Mouse (Mus musculus) monocyte, adult 5-6 weeks (primary cell): ENCODE measurements around the gene Klf15. TPM values are rescaled to one million over a fixed set of nuclear protein-coding genes. Genes with fewer than 3 reads are reported as not detected.

Source experiments
- ATAC-seq: fragments of 153-309, 156-312 bp; replicated peaks from 2 replicates; pipeline ENCODE4 v1.8.0; 2017; ENCODE audit warnings: mild to moderate bottlenecking; ENCODE audit not compliant: low TSS enrichment, insufficient number of reproducible peaks, severe bottlenecking, poor library complexity, low FRiP score
- total RNA-seq: library from RNA; stranded (forward); fragments of 200-1000, 200-491, 200-594 nt; gene quantifications from 3 replicates; pipeline ENCODE4 v1.2.3, GENCODE M21; 2017

Klf15 gene
- total RNA-seq, 1 experiment from 2014 or later, result not detected

DNA sequence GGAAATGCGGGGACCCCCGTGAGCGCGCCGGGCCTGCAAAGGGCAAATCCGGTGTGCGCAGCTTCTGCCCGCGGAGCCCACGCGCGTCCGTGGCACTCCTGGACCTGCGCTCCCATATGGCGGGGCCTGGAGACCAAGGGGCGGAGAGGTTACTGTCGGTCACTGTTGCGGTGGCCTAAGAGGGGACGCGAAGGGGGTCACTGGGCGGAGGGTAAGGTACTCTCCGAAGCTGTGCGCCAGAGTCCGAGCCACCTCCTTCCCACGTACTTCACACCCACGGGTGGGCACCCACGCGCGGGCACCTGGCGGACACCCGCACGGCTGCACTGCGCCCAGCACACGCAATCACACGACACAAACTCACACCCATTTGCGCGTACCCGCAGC, 458 bp downstream of the Klf15 start:
- no peak for ATAC-seq

DNA sequence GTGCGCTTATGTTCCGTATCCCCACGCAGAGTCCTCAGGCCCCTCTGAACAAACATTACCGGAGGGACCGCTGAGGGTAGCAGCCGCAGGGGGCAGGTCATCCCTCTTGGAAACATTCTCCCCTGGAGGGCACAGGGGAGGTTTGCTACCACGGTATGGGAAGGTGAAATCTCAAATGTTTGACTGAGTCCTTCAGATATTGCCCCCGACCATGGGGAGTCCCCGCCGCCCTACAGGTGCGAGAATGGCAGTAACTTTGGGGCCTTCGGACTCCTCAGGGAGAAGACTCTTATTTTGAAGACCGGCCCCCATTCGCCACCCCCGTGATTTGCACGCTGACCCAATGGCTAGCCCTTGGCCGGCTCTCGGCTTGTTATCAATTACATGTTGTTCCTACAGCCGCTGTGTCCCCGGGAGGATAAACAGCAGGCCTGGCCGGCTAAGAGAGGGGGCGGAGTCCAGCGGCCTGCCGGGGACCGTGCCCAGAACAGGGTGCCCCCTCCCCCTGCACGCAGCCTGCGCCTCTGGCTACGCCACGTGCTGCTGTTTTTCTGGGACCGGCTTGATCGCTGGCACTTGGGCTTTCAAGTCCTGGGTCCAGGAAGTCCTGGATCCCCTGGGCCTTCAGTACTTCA, 969 bp downstream of the Klf15 start:
- no peak for ATAC-seq

DNA sequence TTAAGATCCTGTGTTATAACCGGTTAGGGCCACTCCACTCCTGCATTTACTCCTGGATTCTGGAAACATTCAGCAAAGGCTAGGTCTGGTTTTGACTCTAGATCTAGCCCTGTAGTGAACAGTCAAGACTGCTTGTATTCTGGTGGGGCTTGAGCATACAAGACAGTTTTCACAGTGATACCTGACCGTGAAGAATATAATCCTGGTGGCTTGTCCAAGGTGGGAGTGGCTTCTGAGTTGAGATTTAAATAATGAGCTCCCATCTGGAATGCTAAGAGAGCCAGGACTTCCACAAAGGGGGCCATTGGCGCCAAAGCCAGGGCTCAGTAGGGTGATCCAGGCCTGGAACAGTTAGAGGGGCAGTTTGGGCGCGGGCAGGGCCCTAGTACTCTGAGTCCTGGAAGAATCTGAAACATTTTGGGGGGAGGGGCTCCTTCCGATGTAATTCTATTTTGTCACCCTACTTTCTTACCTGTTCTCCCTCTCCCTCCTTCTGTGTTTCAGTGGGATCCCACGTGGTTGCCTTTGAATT, 1.6 kb downstream of the Klf15 start:
- ATAC-seq, result no peak

DNA sequence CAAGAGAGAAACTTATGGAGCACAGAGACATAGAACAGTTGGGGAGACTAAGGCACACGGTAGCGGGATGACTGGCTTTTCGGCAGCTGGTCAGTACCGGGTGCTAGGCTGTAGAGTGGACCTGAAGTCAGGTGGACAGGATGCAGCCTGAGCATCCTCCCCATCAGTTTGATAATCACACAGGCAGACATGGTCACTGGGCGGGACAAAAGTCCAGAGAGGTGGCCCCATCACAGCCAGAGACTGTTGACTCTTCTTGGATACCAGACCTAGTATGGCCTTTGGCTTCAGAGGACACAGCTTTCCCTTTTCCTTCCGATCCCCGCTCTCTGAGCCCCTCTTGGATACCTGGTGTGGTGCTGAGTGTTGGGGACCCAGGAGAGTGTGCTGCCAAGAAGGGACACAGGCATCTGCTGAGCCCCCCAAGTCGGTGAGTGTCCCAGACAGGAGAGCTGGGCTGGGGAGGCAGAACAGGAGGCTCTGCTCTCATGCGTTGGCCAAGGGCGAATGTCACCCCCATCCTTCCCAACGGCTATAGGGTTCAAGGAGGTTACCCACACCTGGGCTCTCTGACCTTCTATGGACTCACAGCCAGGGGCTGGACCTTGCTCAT, 2.8 kb downstream of the Klf15 start:
- no peak for ATAC-seq

DNA sequence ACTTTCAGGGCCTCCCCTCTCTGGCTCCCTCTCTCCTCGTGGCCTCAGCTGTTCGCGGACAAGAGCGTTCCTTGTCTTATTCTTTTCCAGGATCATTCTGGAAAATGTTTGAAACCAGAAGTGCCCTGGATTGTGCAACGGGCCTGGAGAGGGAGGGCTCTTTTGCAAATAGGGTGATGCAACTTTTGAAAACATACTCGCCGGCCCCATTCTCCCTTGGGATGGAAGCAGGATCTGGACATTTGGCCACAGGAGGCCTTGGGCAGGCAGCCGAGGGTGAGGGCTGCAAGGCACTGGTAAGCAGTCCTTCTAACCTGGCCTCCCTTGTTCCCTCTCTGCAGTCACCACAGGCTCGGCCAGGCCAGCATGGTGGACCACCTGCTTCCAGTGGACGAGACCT, 3.7 kb downstream of the Klf15 start:
- no peak for ATAC-seq

DNA sequence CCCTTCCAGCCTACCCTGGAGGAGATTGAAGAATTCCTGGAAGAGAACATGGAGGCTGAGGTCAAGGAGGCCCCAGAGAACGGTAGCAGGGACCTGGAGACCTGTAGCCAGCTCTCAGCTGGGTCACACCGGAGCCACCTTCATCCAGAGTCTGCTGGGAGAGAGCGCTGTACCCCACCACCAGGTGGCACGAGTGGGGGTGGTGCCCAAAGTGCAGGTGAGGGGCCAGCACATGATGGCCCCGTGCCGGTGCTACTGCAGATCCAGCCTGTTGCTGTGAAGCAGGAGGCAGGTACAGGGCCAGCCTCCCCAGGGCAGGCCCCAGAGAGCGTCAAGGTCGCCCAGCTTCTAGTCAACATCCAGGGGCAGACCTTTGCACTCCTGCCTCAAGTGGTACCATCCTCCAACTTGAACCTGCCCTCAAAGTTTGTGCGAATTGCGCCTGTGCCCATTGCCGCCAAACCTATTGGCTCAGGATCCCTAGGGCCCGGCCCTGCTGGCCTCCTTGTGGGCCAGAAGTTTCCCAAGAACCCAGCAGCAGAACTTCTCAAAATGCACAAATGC, 4.6 kb downstream of the Klf15 start:
- ATAC-seq, result no peak

DNA sequence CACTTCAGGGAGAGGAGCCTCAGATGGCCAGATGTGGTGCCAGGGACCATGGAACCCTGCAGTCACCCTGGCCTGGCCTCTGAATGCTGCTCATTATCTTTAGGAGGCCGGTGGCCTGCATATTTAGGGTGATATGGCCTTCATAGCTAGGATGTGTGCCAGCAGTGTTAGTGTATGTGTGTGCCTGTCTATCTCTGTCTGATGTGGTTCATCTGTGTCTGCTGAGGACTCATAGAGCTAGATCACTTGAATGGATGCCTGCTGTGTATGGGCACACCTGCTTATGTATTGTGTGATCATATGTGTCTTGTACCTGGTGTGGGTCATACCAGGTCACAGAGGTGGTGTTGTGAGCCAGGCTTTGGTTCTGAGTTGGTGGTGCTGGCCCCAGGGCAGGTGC, 5.8 kb downstream of the Klf15 start:
- ATAC-seq, result no peak

DNA sequence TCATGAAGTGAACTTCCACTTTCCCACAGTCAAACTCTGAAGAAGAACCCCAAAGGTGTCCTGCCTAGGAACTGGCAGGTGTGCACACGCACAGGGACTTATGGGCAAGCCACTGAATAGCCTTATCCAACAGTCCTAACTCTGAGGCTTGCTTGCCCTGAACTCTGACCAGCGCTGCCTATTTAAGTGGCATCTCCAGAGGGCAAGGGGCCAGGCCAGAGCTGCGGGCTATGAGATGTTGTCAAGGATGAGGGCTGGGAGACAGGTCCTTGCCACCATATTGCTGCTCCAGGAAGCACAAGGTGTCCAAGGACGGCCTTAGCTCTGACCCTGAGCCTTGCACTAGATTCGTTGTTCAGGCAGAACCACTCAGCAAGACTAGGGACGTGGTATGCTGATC, 6.7 kb downstream of the Klf15 start:
- ATAC-seq, result no peak

DNA sequence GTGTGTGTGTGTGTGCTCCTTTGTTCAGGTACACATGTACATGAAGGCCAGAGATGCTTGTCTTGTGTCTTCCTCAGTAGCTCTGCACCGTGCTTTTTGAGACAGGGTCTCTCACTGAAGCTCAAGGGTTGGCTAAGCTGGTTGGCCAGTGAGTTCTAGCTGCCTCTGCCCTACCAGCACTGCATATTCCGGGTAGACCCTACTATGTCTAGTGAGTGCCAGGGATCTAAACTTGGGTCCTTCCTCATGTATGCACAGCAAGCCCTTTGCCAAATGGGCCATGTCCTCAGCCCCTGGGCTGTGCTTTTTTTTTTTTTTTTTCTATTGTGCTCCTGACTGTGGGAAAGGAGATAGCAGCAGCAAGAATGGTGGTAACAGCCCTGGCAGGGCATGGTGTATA, 7.9 kb downstream of the Klf15 start:
- no peak for ATAC-seq

DNA sequence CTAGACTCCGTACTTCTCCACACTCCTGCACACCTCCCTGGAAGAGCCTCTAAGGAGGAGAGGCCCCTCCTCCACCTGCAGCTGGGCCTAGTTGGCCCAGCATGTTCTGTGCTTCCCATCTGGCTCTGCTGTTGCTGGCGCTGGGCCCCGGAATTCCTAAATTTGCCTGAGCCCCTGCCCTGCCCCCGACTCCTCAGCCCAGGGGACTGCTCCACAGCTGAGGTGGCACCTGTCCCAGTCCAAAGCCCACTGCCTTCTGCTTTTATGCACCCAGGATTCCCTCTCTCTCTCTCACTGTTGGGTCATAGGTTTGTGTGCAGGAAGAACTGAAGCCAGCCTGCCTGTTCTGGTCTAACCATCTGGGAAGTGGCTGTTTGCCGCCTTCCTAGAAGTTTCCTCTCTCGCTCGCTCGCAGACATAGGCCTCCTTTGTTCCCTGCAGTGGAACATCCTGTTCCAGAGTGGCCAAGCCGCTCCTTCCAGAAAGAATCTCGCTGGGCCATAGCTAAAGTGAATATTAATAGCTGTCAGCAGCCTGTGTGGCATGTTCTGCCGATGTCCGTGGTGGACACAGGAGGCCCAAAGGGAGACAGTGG, 8.7 kb downstream of the Klf15 start:
- ATAC-seq, result no peak

DNA sequence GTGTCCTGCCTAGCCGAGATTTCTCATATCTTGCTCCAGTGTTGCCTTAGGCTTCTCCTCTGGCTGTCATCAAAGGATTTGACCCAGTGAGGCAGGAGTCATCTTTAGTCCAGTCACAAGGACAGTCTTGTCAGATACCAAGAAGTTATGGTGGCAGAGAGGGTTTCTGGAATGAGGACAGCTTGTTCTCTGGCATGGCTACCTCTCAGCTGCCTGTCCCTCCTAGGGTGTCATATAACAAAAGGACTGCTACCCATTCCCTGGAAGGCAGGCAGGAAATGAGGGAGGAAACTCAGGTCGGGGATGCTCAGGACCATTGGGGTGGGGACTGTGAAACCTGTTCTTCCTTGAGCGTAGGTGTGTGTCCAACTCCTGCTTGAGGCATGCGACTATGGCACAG, 9.7 kb downstream of the Klf15 start:
- ATAC-seq, result no peak

DNA sequence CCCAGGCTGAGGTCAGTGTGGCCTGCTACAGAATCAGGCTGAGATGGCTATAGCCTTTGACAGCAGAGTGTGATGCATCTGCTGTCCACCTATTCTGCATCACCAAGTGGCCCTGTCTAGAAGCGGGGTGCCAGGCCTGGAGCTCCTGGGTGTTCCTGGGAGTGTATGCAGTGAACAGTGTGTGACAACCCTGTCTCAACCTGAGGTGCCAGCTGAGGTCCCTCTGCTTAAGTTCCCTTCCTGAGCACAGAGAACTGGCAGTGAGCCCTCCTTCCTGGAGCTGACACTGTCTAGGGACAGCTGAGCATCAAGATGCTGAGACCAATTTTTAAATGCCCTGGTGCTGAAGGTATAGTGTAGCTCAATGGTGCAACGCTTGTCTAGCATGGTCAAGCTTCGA, 10.3 kb downstream of the Klf15 start:
- ATAC-seq, result no peak

DNA sequence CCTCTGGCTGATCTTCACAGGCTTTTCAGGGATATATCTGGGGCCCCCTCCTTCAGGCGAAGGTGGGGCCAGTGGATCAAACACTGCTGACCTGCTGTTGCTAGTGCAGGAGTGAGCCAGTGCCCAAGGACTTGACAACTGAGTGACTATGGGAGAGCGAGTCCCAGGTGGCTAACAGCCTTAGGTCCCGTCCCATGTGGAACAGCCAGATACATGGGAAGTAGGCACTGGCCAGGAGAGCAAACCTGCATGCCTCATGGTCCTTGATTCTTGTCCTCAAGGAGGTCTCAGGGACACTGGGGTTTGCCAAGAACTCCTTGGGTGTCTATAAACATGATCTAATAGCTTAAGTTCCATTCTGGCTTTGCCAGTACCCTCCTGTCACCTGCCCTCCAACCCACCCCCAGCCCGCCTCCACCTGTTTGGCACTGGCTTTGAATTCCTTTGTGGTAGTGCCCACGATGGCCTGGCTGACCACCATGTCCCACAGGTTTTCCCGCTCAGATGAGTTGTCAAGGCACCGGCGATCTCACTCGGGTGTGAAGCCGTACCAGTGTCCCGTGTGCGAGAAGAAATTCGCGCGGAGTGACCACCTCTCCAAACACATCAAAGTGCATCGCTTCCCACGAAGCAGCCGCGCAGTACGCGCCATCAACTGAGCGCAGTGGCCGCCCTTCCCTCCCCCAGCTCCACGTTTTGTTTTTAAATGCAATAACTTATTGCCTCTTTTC, 11.4 kb downstream of the Klf15 start:
- no peak for ATAC-seq

DNA sequence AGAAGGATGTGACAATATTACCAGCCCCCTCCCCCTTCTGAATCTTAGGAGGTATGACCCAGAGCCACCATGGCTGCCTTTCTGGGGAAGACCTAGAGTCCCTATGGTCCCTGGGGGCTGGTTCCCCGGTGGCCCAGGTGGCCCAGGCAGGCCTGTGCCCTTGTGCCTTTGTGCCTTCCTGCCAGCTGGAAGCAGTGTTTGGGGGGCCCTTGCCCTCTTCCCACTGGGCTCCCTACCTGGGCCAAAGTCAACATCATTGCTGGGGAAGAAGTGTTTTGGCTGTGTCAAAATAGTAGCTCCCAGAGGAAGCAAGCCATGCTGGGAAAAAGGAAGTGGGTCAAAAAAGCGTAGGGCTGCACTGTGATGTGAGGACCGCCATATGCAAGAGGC, 12.0 kb downstream of the Klf15 start:
- ATAC-seq, result no peak

DNA sequence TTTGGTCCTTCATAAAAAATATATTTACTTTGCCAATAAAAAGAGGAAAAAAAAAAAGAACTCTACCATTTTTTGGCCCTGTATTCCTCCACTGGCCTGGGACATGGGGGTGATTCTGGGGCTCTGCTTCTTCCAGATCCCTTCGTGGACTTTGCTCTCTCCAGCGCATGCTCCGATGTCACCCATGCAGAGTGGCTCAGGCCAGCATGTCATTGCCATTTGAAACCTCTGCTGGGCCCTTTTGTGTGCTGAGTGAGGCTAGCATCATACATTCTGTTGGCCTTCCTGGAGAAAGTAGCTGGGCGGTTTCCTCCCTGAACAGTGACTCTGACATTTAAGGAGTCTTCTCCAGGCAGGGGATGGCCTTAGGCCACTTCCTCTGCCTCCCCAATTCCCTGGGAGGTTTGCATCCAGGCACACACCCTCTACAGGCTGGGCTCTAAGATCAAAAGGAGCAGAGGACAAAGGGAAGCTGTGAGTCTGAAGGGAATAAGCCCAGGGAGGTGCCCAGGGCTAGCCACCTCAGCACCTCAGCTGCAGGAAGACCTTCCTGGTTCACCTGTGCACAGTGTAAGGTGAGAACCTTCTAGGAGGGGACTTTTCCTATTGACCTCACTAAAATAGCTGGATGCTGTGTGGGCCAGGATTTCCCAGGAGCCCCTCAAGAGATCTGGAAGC, 12.9 kb downstream of the Klf15 start:
- no peak for ATAC-seq

DNA sequence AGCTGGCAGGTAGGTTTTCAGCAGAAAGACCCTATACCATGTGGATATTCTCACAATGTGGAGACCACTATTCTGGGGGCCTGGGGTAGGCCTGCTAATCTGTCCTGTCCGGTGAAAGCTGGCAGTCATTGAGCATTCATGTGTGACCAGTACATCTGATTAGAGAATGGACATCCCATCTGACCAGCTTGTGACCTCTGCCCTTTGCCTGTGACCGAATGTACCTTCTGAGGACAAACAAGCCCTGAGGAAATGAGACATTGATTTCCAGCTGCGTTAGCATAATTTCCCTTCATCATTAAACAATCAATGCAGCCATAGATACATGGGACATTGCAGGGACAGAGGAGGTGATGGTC, 13.5 kb downstream of the Klf15 start:
- ATAC-seq, result no peak

DNA sequence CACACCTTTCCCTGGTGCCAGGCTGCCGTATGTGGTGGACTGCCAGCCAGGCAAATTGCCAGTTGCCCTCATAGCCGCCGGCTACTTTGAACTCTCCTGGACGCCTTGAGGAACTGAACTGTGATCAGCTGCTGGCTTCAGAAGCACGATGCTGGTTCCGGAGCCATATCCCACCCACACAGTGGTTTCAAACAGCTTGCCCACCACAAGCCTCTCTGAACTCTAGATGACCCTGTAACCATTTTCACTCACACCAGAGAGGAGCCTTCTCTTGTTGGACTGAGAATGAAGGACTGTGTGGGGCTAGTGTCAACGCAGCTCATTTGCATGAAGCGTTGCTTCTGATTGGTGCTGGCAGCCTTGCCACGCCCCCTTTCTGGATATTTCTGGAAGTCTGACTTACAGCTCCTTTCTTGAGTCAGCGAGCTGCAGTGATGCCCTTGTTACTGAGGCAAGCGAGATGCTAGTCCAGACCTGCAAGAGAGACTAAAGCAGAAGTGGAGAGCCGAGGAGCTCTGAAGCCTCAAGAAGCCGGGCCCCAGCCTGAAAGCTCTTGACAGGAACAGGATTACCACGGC, 14.7 kb downstream of the Klf15 start:
- ATAC-seq, result no peak

DNA sequence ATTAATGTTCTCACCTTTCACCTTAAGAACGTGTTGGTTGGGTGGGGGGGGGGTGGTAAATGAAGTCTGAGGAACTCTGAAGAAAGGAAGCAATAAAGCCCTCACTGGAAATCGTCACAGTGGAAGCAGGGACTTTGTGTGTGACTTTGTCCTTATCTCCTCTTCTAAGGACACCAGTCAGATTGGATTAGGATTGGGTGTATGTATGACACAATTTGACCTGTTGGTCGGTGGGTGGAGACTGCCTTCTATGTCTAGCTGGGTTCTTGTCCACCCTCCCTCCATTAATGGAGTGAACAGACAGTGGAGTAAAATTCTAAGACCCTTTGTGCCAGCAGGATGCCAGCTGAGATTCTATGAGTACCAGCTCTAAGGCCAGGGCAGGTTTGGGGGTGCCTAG, 21.9 kb downstream of the Klf15 start:
- no peak for ATAC-seq

DNA sequence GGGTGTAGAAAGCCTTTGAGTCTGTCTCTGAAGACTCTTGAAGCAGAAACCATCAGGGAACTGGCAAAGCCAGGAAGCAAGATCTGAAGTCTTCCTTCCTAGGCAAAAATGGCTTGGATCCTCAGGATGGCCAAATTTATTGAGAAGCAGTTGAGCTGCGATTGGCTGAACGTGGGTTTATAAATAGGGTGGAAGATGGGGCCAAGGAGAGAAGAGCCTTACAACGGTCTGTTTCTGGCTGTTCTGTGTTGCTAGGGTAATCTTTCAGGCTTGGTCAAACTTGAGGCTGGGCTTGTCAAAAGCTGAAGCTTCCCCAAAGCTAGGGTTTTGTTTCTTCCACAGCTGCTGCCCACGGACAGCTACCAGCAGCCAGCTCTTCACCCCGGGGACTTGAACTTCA, 22.5 kb downstream of the Klf15 start:
- no peak for ATAC-seq
